Mouse (Mus musculus) kidney, postnatal 0 days (tissue): ENCODE data around the gene Trim34a. TPM values are rescaled to one million over a fixed set of nuclear protein-coding genes. Genes with fewer than 3 reads are reported as not detected.
"Not testable (repeated sequence)": the region's sequence is repeated elsewhere in the genome, so short reads cannot be mapped to it uniquely, and the experiment has no call there.

Experiments used
- ATAC-seq: fragments of 200-750 bp; cut with Nextera tagmentation; replicated peaks from 2 replicates; pipeline ENCODE4 v1.8.0; 2017; ENCODE audit warnings: low read depth, moderate number of reproducible peaks, moderate TSS enrichment, moderate library complexity; ENCODE audit not compliant: low FRiP score
- DNase-seq: peaks from one replicate; pipeline ENCODE4 v3.0.0-alpha.2; 2016; ENCODE audit warnings: low spot score
- H3K27ac ChIP-seq: fragments of 300-500 bp; sonication (generic); 2 replicates; pipeline ENCODE4 v1.5.1; 2014; ENCODE audit warnings: mild to moderate bottlenecking
- H3K27me3 ChIP-seq: fragments of 300-500 bp; sonication (generic); 2 replicates; pipeline ENCODE4 v1.6.1; 2014; ENCODE audit warnings: low read length, mixed read lengths; ENCODE audit not compliant: insufficient read depth
- H3K36me3 ChIP-seq: fragments of 300-500 bp; sonication (generic); 2 replicates; pipeline ENCODE4 v1.6.1; 2014; ENCODE audit warnings: low read length, mixed read lengths; ENCODE audit not compliant: insufficient read depth
- H3K4me1 ChIP-seq: fragments of 300-500 bp; sonication (generic); replicated peaks from 2 replicates; pipeline ENCODE4 v1.6.1; 2014; ENCODE audit warnings: antibody characterized with exemption, low read length, mixed read lengths; ENCODE audit not compliant: insufficient read depth
- H3K4me2 ChIP-seq: fragments of 300-500 bp; sonication (generic); 2 replicates; pipeline ENCODE4 v1.6.1; 2014; ENCODE audit warnings: mild to moderate bottlenecking, low read length, moderate library complexity, mixed read lengths
- H3K4me3 ChIP-seq: fragments of 300-500 bp; sonication (generic); replicated peaks from 2 replicates; pipeline ENCODE4 v1.5.1; 2014; ENCODE audit warnings: low read depth, low read length
- H3K9ac ChIP-seq: fragments of 300-500 bp; sonication (generic); 2 replicates; pipeline ENCODE4 v1.6.1; 2014; ENCODE audit warnings: low read depth, low read length
- H3K9me3 ChIP-seq: fragments of 300-500 bp; sonication (generic); replicated peaks from 2 replicates; pipeline ENCODE4 v1.6.1; 2016; ENCODE audit warnings: low read length, inconsistent platforms, mixed read lengths
- CTCF ChIP-seq: IDR thresholded peaks from 2 replicates; pipeline ENCODE4 v1.5.1; 2016; ENCODE audit warnings: antibody characterized with exemption, low read depth, mild to moderate bottlenecking, moderate library complexity
- WGBS: fragments of 180-500 bp; shearing (Covaris S2); extraction: QIAGEN DNeasy Blood & Tissue Kit; methylation state at CpG from one replicate; pipeline ENCODE4 v1.1.7; 2014; 5-methylcytosine and 5-hydroxymethylcytosine counted together
- polyA plus RNA-seq: library from polyadenylated mRNA; unstranded; fragments of >200 nt; fragmentation: Nextera tagmentation; extraction: Ambion mirVana; gene quantifications from 2 replicates; pipeline ENCODE4 v1.2.1, GENCODE M21; 2015

Gene Trim34a
- polyA plus RNA-seq, 1 experiment from 2014 or later, result 4.1 TPM

DNA sequence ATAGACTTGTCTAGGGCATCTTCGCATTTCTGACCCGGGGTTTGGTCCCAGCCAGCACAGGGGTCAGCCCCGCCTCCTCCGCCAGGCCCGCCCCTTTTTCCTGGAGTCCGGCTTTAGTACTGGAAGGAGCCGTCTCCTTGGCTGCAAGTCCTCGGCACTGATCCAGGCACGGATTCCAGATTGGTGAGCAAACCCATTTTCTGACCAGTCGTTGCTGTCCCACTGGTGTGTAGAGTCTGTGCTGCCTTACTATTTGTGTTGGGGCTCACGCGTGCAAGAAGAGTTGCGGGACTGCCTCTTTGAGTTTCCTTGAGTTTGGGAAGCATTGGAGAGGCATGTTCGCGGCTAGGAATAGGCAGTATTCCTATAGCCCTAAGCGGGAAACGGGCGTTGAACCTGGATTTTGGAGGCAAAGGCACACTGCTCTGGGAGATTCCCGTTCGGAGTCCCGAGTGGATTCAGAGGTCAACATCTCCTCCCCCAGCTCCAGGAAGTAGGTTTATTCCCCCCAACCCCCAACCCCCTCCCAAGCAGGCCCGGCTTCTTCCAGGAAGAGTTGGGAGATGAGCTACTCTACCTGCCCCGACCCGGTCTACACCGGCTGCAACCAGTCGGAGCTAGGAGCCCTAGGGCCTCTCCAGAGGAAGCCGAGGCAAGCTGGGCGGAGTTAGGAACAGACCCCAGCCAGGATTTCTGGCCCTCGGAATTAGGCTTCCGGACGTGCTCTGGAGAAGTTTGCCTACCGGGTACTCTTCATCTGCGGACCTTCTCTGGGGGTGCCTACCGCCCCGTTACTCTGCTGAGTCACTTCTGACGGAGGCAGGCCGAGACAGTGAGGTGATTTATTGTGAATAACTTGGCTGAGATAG is 25.3 kb upstream of the Trim34a start, which contains the start of gene Trim6:
Gene Trim6 (plus strand): TSS at position 93 of the 869 bp plus-strand sequence.
- H3K9me3 ChIP-seq, result no peaks in the 10 kb centered on the region
- H3K36me3 ChIP-seq, result no peaks in the 10 kb centered on the region
- WGBS, result 2% methylated on average over 37 of the region's 37 CpGs
- ATAC-seq (peak; percentile 93), DNase-seq (peak; percentile 58)
- peak within 1 kb of the TSS; percentile 65 for H3K4me2 ChIP-seq
- no peak for TF ChIP-seq CTCF
- no peaks in the 10 kb centered on the region for H3K4me1 ChIP-seq
- peak within 1 kb of the TSS; percentile 50 for H3K9ac ChIP-seq
- H3K4me3 ChIP-seq, result peak within 1 kb of the TSS; percentile 39
- H3K27me3 ChIP-seq, result no peaks in the 10 kb centered on the region
- H3K27ac ChIP-seq, result no peak within 1 kb of the TSS

DNA sequence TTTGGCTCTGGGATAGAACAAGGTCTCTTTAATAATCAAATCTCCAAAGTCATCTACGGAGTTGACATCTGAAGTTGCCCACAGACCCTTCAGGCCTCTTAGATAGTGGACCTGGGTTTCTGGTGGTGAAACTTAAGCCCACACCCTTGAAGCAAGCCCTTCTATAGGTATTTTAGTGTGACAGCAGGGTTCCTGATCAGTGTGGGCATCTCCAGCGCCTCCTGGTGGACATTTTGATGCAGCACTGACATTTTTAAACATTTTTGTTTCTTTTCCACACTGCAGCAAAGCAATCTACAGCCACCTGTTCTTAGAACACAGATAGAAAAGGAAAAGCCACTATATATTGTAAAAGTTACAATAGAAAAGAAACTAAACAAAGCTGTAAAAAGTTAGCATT is 13.1 kb upstream of the Trim34a start:
- peak; percentile 31 for DNase-seq
- peak; percentile 81 for TF ChIP-seq CTCF
- Histone ChIP-seq H3K9ac (no peak overlapping the region), H3K4me1 (no peaks in the 10 kb centered on the region), H3K4me2 (no peak overlapping the region), H3K36me3 (no peaks in the 10 kb centered on the region), H3K9me3 (no peaks in the 10 kb centered on the region), H3K27ac (no peak overlapping the region), H3K27me3 (no peaks in the 10 kb centered on the region), H3K4me3 (no peak overlapping the region)
- no peak for ATAC-seq
- WGBS, result 38% methylated on average over 2 of the region's 2 CpGs

DNA sequence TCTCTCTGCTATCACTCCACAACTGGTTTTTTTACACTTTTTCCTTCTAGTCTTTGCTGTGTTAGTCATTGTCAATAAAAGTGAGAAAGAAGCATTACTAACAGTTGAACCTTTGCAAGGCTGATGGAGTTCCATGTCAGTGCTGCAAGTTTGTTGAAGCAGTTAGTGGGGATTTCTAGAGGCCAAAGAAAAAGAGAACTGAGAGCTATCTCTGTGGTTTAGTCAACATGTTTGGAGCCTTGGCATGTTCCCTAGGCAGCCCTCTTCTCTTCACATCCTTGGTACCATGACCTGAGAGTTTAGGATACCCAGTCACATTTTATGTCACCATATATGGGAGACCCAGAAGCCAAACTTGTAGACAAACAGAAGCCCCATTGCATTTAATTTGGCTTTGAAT is 3.4 kb upstream of the Trim34a start:
- H3K27ac ChIP-seq, result no peak overlapping the region
- no peaks in the 10 kb centered on the region for H3K9me3 ChIP-seq
- no peak overlapping the region for H3K4me3 ChIP-seq
- no peak overlapping the region for H3K4me2 ChIP-seq
- H3K4me1 ChIP-seq, result no peaks in the 10 kb centered on the region
- no peak for ATAC-seq
- H3K9ac ChIP-seq, result no peak overlapping the region
- no peaks in the 10 kb centered on the region for H3K27me3 ChIP-seq
- TF ChIP-seq CTCF, result no peak
- no peak for DNase-seq
- no peaks in the 10 kb centered on the region for H3K36me3 ChIP-seq

GRCm38 (mm10) chr7:104243616-104244015 is 641 bp upstream of the Trim34a start:
- Histone ChIP-seq H3K4me1 (no peaks in the 10 kb centered on the region), H3K36me3 (no peaks in the 10 kb centered on the region), H3K9ac (no peak overlapping the region), H3K4me2 (peak overlapping the region; percentile 64; the same call in 1 of the 2 replicates), H3K9me3 (no peaks in the 10 kb centered on the region), H3K27ac (no peak overlapping the region), H3K27me3 (no peaks in the 10 kb centered on the region), H3K4me3 (no peak overlapping the region)
- WGBS, result 68% methylated on average over 1 of the region's 1 CpGs
- TF ChIP-seq CTCF, result no peak
- DNase-seq (no peak), ATAC-seq (0 out of 2 replicates have a peak, but pooled peaks have one; percentile 49)

- 86% methylated on average over 4 of the region's 4 CpGs for WGBS
These were observed 16.1 kb downstream of the Trim34a start for GRCm38 (mm10) chr7:104260380-104260779.

GRCm38 (mm10) chr7:104265335-104265734 is 21.1 kb downstream of the Trim34a start:
- H3K4me2 ChIP-seq, H3K4me1 ChIP-seq, ATAC-seq, H3K36me3 ChIP-seq, H3K9ac ChIP-seq, H3K27ac ChIP-seq, H3K9me3 ChIP-seq, H3K4me3 ChIP-seq, DNase-seq, H3K27me3 ChIP-seq: not testable (repeated sequence)
- WGBS, result 89% methylated on average over 1 of the region's 5 CpGs

More at GRCm38 (mm10) chr7:104260380-104260779, 16.1 kb downstream of the Trim34a start:
- not testable (repeated sequence) for DNase-seq, H3K4me1 ChIP-seq, H3K27ac ChIP-seq, H3K27me3 ChIP-seq, H3K9ac ChIP-seq, H3K36me3 ChIP-seq, ATAC-seq, H3K4me3 ChIP-seq, H3K9me3 ChIP-seq, H3K4me2 ChIP-seq

DNA sequence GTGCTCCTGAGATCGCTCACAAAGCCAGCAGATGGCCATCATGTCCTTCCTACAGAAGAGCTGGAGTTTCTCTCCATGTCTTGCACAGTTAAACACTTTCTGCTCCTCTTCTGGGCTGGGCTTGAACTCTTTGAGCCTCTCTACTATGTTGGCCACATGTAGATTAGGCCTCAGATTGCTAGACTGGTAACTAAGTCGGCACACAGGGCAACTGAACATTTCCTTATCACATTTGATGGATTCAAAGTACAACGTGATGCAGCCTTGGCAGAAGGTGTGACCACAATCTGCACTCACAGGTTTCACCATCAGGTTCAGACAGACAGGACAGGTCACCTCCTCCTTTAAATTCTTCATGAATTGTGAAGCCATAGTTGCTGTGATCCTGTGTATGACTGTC is 35.1 kb downstream of the Trim34a start:
- ATAC-seq, H3K9me3 ChIP-seq, H3K36me3 ChIP-seq, H3K27me3 ChIP-seq, H3K9ac ChIP-seq, H3K4me2 ChIP-seq, DNase-seq, H3K4me3 ChIP-seq, H3K4me1 ChIP-seq, H3K27ac ChIP-seq: not testable (repeated sequence)
- WGBS, result 65% methylated on average over 3 of the region's 3 CpGs

DNA sequence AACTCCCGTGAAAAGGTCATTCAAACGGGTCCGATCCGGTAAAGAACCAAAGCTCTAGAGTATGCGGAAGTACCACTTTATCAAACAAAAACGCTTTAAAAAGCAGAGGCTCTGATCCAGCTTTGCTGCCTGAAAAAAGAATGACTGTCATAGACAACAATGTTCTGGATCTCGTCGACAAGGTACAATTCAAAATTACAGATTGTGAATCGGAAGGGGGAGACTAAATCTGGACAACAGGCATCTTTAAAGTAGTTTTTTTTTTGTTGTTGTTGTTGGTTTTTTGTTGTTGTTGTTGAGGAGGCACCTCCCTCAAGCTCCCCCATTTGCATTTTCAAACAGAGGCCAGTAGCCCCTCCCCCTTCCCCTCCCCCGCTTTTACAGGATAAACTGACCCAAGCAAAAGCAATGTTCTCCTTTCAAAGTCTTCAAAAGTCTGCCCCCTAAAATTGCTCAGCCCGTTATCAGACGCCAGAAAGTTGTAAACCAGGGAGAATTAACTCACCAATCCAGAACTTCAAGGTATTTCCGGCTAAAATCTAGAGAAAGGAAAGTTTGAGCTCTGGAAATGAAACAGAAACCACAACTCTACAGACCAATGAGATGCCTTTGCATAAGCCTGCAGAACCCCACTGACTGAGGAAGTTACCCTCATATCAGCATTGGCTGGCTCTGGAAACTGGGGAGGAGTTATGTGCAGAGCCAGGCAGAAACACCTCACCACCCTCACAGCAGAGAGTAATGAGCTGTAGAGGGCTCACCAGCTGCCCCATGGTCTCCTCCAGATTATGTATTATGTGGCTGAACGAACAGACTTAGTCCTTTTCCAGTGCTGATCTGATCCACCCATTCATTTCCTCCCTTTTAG is 43.6 kb downstream of the Trim34a start, which contains the start of gene Trim5:
Gene Trim5 (minus strand): TSS at position 519 of the 868 bp plus-strand sequence.
- H3K4me2 ChIP-seq, result peak within 1 kb of the TSS; percentile 35
- H3K36me3 ChIP-seq, H3K27ac ChIP-seq, H3K9me3 ChIP-seq, H3K4me1 ChIP-seq, H3K27me3 ChIP-seq, H3K9ac ChIP-seq: not testable (repeated sequence)
- WGBS, result 46% methylated on average over 14 of the region's 14 CpGs
- H3K4me3 ChIP-seq, result 0 out of 2 replicates have a peak within 1 kb of the TSS, but pooled peaks have one; percentile 11
- ATAC-seq (peak; percentile 89), DNase-seq (peak; percentile 5)
